In the genomic region with DNA sequence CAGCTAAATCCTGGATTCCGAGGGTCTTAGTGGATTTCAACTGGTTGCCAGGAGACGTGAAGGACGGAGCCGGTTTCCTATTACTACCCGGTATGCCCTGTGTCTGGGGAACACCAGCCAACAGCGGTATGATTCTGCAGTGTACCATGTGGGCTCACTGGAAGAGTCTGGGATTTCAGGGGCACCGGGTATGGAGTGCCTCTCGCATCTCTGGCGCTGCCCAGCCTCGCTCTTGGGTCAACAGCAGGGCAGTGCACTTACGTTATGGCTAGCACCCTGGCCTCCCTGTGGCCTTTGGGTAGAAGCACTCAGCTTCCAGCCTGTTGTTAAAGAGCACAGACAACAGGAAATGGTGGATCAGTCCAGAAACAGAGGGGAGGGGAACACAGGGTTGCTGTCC, we compare ENCODE assay signal across 7 mouse cellular contexts. TPM values are rescaled to one million over a fixed set of nuclear protein-coding genes. Genes with fewer than 3 reads are reported as not detected.
DNase-seq lines count a peak whose midpoint lies in the region; ATAC-seq lines count a peak whose summit lies in the region.

No protein-coding gene starts in this region.

- H3K4me1 ChIP-seq in forebrain, embryonic 10.5 days: peaks cover 49% of the 10 kb centered on the region
- peaks cover 16% of the 10 kb centered on the region for H3K4me1 ChIP-seq in kidney, embryonic 16.5 days (ENCODE audit: insufficient read depth, low read length)
- peaks cover 26% of the 10 kb centered on the region for H3K4me1 ChIP-seq in midbrain, embryonic 11.5 days (ENCODE audit: control insufficient read depth, insufficient read depth, low read length)

- peak; percentile 71 for DNase-seq in embryo, embryonic 10.5 days (ENCODE audit: low spot score)
- peak; percentile 35 for DNase-seq in forebrain, embryonic 10.5 days (ENCODE audit: extremely low spot score, low spot score)
- DNase-seq in midbrain, embryonic 11.5 days (ENCODE audit: low spot score, missing footprints): peak; percentile 94
- no peak for DNase-seq in thymus, postnatal 36 days
- DNase-seq in MN1 (ENCODE audit: low spot score): no peak

- H3K4me3 ChIP-seq in forebrain, embryonic 10.5 days: peak overlapping the region; percentile 35
- H3K4me3 ChIP-seq in kidney, embryonic 16.5 days (ENCODE audit: low read length): peak overlapping the region; percentile 17; the same call in 1 of the 2 replicates
- no peak overlapping the region for H3K4me3 ChIP-seq in midbrain, embryonic 11.5 days (ENCODE audit: low read depth, low read length)

- peak overlapping the region; percentile 43 for H3K4me2 ChIP-seq in kidney, embryonic 16.5 days (replicated peaks; ENCODE audit: low read depth, low read length)
- peak overlapping the region; percentile 31 for H3K4me2 ChIP-seq in midbrain, embryonic 11.5 days

- ATAC-seq in kidney, embryonic 16.5 days (ENCODE audit: low FRiP score, low TSS enrichment): peak; percentile 13
- ATAC-seq in midbrain, embryonic 11.5 days (ENCODE audit: low FRiP score): peak; percentile 29; the same call in 1 of the 2 replicates
- ATAC-seq in activated CD4-positive, CD25-positive, alpha-beta regulatory T cell, adult 4 months: no peak

- H3K36me3 ChIP-seq in forebrain, embryonic 10.5 days (replicated peaks): no peaks in the 10 kb centered on the region
- no peaks in the 10 kb centered on the region for H3K36me3 ChIP-seq in kidney, embryonic 16.5 days (ENCODE audit: insufficient read depth, low read length)
- no peaks in the 10 kb centered on the region for H3K36me3 ChIP-seq in midbrain, embryonic 11.5 days (ENCODE audit: control insufficient read depth, insufficient read depth, low read length)

- H3K27me3 ChIP-seq in forebrain, embryonic 10.5 days (ENCODE audit: poor library complexity, severe bottlenecking): peaks cover 62% of the 10 kb centered on the region
- peaks cover 16% of the 10 kb centered on the region; the same call in 1 of the 2 replicates for H3K27me3 ChIP-seq in kidney, embryonic 16.5 days (ENCODE audit: insufficient read depth, low read length)
- H3K27me3 ChIP-seq in midbrain, embryonic 11.5 days (ENCODE audit: control insufficient read depth, insufficient read depth, low read length): peaks cover 42% of the 10 kb centered on the region

- WGBS in forebrain, embryonic 10.5 days: 6% methylated on average over 11 of the region's 11 CpGs
- 6% methylated on average over 11 of the region's 11 CpGs for WGBS in kidney, embryonic 16.5 days
- WGBS in midbrain, embryonic 11.5 days: 4% methylated on average over 11 of the region's 11 CpGs

- 0 out of 2 replicates have a peak overlapping the region, but pooled peaks have one; percentile 9 for H3K27ac ChIP-seq in forebrain, embryonic 10.5 days
- H3K27ac ChIP-seq in kidney, embryonic 16.5 days (ENCODE audit: low read length): no peak overlapping the region
- H3K27ac ChIP-seq in midbrain, embryonic 11.5 days (ENCODE audit: low read depth, low read length): no peak overlapping the region

- no peaks in the 10 kb centered on the region for H3K9me3 ChIP-seq in forebrain, embryonic 10.5 days
- H3K9me3 ChIP-seq in kidney, embryonic 16.5 days (ENCODE audit: low read length): no peaks in the 10 kb centered on the region
- H3K9me3 ChIP-seq in midbrain, embryonic 11.5 days (ENCODE audit: control insufficient read depth, low read length): no peaks in the 10 kb centered on the region

- H3K9ac ChIP-seq in kidney, embryonic 16.5 days (replicated peaks; ENCODE audit: low read length): no peak overlapping the region
- peak overlapping the region; percentile 27; the same call in 1 of the 2 replicates for H3K9ac ChIP-seq in midbrain, embryonic 11.5 days (ENCODE audit: low read length)

RNA-seq across cellular contexts. Expression of gene Npr3, which starts 1.1 kb away (rescaled TPM):
- 2.4 and 2.6 TPM in 2 replicates for polyA plus RNA-seq in forebrain, embryonic 10.5 days (2016; fragmentation: Nextera tagmentation; extraction: Ambion mirVana)
- 5.9 and 7.7 TPM in 2 replicates for polyA plus RNA-seq in kidney, embryonic 16.5 days (2015; fragmentation: Nextera tagmentation; extraction: Ambion mirVana)
- polyA plus RNA-seq in midbrain, embryonic 11.5 days (2014; fragmentation: Nextera tagmentation; extraction: Ambion mirVana): 2.9 and 3.6 TPM in 2 replicates
- polyA plus RNA-seq in activated CD4-positive, CD25-positive, alpha-beta regulatory T cell, adult 4 months (2017; shearing (Covaris generic)): not detected

Comparison
In these comparisons a context has a peak if more than half of its experiments do, and no peak if none do; other contexts are left out.
1. DNase-seq: peak in embryo, embryonic 10.5 days (single experiment), forebrain, embryonic 10.5 days (single experiment) and midbrain, embryonic 11.5 days (single experiment); none in thymus, postnatal 36 days (0 of 2) and MN1 (single experiment).